Mouse (Mus musculus): ENCODE results near the gene Phf5a.

- TF ChIP-seq POLR2A (IDR thresholded peaks at IDR 0.05; ENCODE audit: control insufficient read depth, extremely low read depth, insufficient read depth, low read length, poor library complexity) (no peak), CTCF (IDR thresholded peaks at IDR 0.05; ENCODE audit: borderline replicate concordance, control insufficient read depth, extremely low read depth, insufficient read depth, low read length, poor library complexity) (no peak)
These were observed 35.4 kb downstream of the Phf5a start for GRCm38 (mm10) chr15:81836124-81836821.
